Mouse (Mus musculus) neural tube, embryonic 11.5 days (tissue): ENCODE measurements around the gene Slc8a1. TPM values are rescaled to one million over a fixed set of nuclear protein-coding genes. Genes with fewer than 3 reads are reported as not detected.

ENCODE experiments used
- ATAC-seq: fragments of 200-750 bp; cut with Nextera tagmentation; 2 replicates; pipeline ENCODE4 v1.8.0; 2017; ENCODE audit warnings: moderate number of reproducible peaks, mild to moderate bottlenecking, moderate TSS enrichment, moderate library complexity; ENCODE audit not compliant: insufficient read depth, low FRiP score, low TSS enrichment
- DNase-seq: peaks from one replicate; pipeline ENCODE4 v3.0.0-alpha.2; 2015; ENCODE audit warnings: low spot score
- H3K27ac ChIP-seq: fragments of 300-500 bp; sonication (generic); 2 replicates; pipeline ENCODE4 v1.5.1; 2014; ENCODE audit warnings: low read depth, mild to moderate bottlenecking, low read length
- H3K27me3 ChIP-seq: fragments of 300-500 bp; sonication (generic); 2 replicates; pipeline ENCODE4 v1.6.1; 2014; ENCODE audit warnings: mild to moderate bottlenecking, low read length, mixed read lengths; ENCODE audit not compliant: control insufficient read depth, insufficient read depth
- H3K36me3 ChIP-seq: fragments of 300-500 bp; sonication (generic); 2 replicates; pipeline ENCODE4 v1.6.1; 2014; ENCODE audit warnings: mild to moderate bottlenecking, low read length, moderate library complexity, mixed read lengths; ENCODE audit not compliant: control insufficient read depth, insufficient read depth
- H3K4me1 ChIP-seq: fragments of 300-500 bp; sonication (generic); 2 replicates; pipeline ENCODE4 v1.6.1; 2014; ENCODE audit warnings: low read length, mixed read lengths; ENCODE audit not compliant: control insufficient read depth, insufficient read depth
- H3K4me2 ChIP-seq: fragments of 300-500 bp; sonication (generic); 2 replicates; pipeline ENCODE4 v1.6.1; 2014; ENCODE audit warnings: low read depth, mild to moderate bottlenecking, moderate library complexity
- H3K4me3 ChIP-seq: fragments of 300-500 bp; sonication (generic); 2 replicates; pipeline ENCODE4 v1.5.1; 2014; ENCODE audit warnings: low read depth, low read length
- H3K9ac ChIP-seq: fragments of 300-500 bp; sonication (generic); 2 replicates; pipeline ENCODE4 v1.6.1; 2014; ENCODE audit warnings: mild to moderate bottlenecking, low read length
- H3K9me3 ChIP-seq: fragments of 300-500 bp; sonication (generic); 2 replicates; pipeline ENCODE4 v1.6.1; 2016; ENCODE audit warnings: low read length; ENCODE audit not compliant: control insufficient read depth
- WGBS: fragments of 180-500 bp; shearing (Covaris S2); extraction: QIAGEN DNeasy Blood & Tissue Kit; methylation state at CpG from one replicate; pipeline ENCODE4 v1.1.7; 2014; 5-methylcytosine and 5-hydroxymethylcytosine counted together
- polyA plus RNA-seq: library from polyadenylated mRNA; unstranded; fragments of >200 nt; fragmentation: Nextera tagmentation; extraction: Ambion mirVana; gene quantifications from 2 replicates; pipeline ENCODE4 v1.2.1, GENCODE M21; 2014

The Slc8a1 gene
- polyA plus RNA-seq, 1 experiment from 2014 or later, result 5.6 TPM

GRCm38 (mm10) chr17:81500686-81501407 is 237.3 kb downstream of the Slc8a1 start:
- no peak overlapping the region for H3K4me2 ChIP-seq
- DNase-seq (no peak), ATAC-seq (no peak; the same call in 1 of the 2 replicates)
- no peak overlapping the region for H3K4me3 ChIP-seq
- no peak overlapping the region for H3K9ac ChIP-seq
- no peaks in the 10 kb centered on the region for H3K9me3 ChIP-seq
- H3K36me3 ChIP-seq, result no peaks in the 10 kb centered on the region
- no peaks in the 10 kb centered on the region for H3K27me3 ChIP-seq
- no peak overlapping the region for H3K27ac ChIP-seq
- WGBS, result 79% methylated on average over 5 of the region's 5 CpGs
- no peaks in the 10 kb centered on the region for H3K4me1 ChIP-seq

DNA sequence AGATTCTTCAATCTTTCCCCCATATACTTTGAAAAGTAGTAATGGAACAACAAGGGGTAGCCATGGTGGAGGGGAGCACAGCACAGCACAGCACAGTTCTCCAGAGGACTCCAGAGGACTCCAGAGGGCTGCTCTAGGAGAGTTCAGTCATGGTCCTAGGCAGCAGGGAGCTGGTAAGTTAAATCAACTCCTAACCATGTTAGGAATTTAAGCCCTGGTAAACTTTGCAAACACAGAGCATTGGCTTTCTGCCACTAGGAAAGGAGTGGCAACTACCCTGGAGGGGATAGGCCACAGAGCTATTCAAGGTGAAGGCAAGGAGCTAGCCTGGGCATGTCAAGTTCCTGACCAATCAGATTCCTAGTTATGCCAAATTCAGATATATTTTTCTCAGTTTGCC is 240.3 kb downstream of the Slc8a1 start:
- H3K9ac ChIP-seq, result no peak overlapping the region
- no peak overlapping the region for H3K4me3 ChIP-seq
- ATAC-seq (no peak), DNase-seq (no peak)
- H3K36me3 ChIP-seq, result no peaks in the 10 kb centered on the region
- H3K9me3 ChIP-seq, result no peaks in the 10 kb centered on the region
- no peaks in the 10 kb centered on the region for H3K27me3 ChIP-seq
- H3K4me1 ChIP-seq, result no peaks in the 10 kb centered on the region
- H3K4me2 ChIP-seq, result no peak overlapping the region
- H3K27ac ChIP-seq, result no peak overlapping the region

- no peaks in the 10 kb centered on the region for H3K4me1 ChIP-seq
- H3K9me3 ChIP-seq, result no peaks in the 10 kb centered on the region
- WGBS, result 82% methylated on average over 1 of the region's 1 CpGs
- no peak for DNase-seq
- ATAC-seq, result no peak
- no peak overlapping the region for H3K27ac ChIP-seq
- H3K4me3 ChIP-seq, result no peak overlapping the region
- no peak overlapping the region for H3K9ac ChIP-seq
- H3K36me3 ChIP-seq, result no peaks in the 10 kb centered on the region
- H3K4me2 ChIP-seq, result no peak overlapping the region
- H3K27me3 ChIP-seq, result no peaks in the 10 kb centered on the region
Measured at GRCm38 (mm10) chr17:81496616-81497015, 241.6 kb downstream of the Slc8a1 start.

GRCm38 (mm10) chr17:81492216-81492865 is 245.8 kb downstream of the Slc8a1 start:
- WGBS, result 88% methylated on average over 6 of the region's 6 CpGs
- Histone ChIP-seq H3K4me1 (no peaks in the 10 kb centered on the region), H3K4me3 (no peak overlapping the region), H3K27me3 (no peaks in the 10 kb centered on the region), H3K4me2 (no peak overlapping the region), H3K9me3 (no peaks in the 10 kb centered on the region), H3K36me3 (no peaks in the 10 kb centered on the region), H3K9ac (no peak overlapping the region), H3K27ac (no peak overlapping the region)
- ATAC-seq (no peak), DNase-seq (no peak)

DNA sequence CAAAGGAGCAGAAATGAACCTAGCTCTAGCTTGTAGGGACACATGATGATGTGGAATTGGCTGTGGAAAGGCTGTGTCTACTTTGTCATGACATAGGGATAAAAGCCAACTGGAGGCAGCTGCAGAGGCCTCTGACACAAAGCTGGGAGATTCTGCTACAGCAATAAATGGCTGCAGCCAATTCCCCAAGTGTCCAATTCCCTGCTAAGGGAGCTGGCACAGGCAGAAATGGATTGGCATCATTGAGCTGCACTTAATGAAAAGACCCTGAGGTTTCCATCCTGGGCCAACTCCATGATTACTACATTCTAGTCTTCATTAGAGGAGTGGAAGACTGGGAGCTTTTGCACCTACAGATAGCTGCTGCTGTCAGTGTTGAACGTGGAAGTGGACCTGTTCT is 251.8 kb downstream of the Slc8a1 start:
- H3K4me1 ChIP-seq, result no peaks in the 10 kb centered on the region
- no peaks in the 10 kb centered on the region for H3K36me3 ChIP-seq
- no peak overlapping the region for H3K4me2 ChIP-seq
- H3K27me3 ChIP-seq, result no peaks in the 10 kb centered on the region
- no peak for DNase-seq
- WGBS, result 78% methylated on average over 1 of the region's 1 CpGs
- H3K4me3 ChIP-seq, result no peak overlapping the region
- no peaks in the 10 kb centered on the region for H3K9me3 ChIP-seq
- no peak for ATAC-seq
- no peak overlapping the region for H3K27ac ChIP-seq
- no peak overlapping the region for H3K9ac ChIP-seq

GRCm38 (mm10) chr17:81481843-81482490 is 256.2 kb downstream of the Slc8a1 start:
- Histone ChIP-seq H3K4me3 (no peak overlapping the region), H3K27me3 (no peaks in the 10 kb centered on the region), H3K9me3 (no peaks in the 10 kb centered on the region), H3K27ac (no peak overlapping the region), H3K4me2 (no peak overlapping the region), H3K9ac (no peak overlapping the region), H3K36me3 (no peaks in the 10 kb centered on the region), H3K4me1 (no peaks in the 10 kb centered on the region)
- DNase-seq (no peak), ATAC-seq (no peak)
- WGBS, result 77% methylated on average over 11 of the region's 11 CpGs

GRCm38 (mm10) chr17:81480351-81481161 is 257.6 kb downstream of the Slc8a1 start:
- ATAC-seq, result peak; percentile 62
- Histone ChIP-seq H3K9ac (no peak overlapping the region), H3K27me3 (no peaks in the 10 kb centered on the region), H3K4me2 (no peak overlapping the region), H3K4me1 (no peaks in the 10 kb centered on the region), H3K9me3 (no peaks in the 10 kb centered on the region), H3K27ac (peak overlapping the region; percentile 8; the same call in 1 of the 2 replicates), H3K4me3 (no peak overlapping the region), H3K36me3 (no peaks in the 10 kb centered on the region)
- DNase-seq, result peak; percentile 23
- WGBS, result 83% methylated on average over 21 of the region's 21 CpGs

DNA sequence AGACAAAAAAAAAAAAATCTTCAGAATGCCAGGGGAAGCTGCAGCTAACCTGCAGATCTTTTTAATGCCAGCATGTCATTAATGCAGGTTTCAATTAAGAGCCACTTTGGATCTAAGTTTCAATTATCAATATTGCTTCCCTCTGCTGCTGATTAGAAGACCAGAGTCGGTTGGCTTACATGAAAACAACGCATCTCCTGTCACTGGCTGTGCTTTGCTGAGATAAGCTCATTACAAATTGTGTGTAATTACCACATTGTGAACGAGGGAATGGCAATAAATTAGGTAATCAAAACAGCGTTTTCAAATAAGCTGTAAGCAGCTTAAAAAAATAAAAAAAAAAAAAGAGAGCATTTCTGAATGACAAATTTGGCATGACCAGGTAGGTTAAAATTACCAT is 258.4 kb downstream of the Slc8a1 start:
- Histone ChIP-seq H3K27me3 (no peaks in the 10 kb centered on the region), H3K4me1 (no peaks in the 10 kb centered on the region), H3K9me3 (no peaks in the 10 kb centered on the region), H3K36me3 (no peaks in the 10 kb centered on the region), H3K4me3 (no peak overlapping the region), H3K4me2 (no peak overlapping the region), H3K9ac (no peak overlapping the region), H3K27ac (no peak overlapping the region)
- 76% methylated on average over 4 of the region's 4 CpGs for WGBS
- ATAC-seq, result no peak
- no peak for DNase-seq
